Mouse (Mus musculus) limb, embryonic 15.5 days (tissue): Measurements from ENCODE around the gene Vps13c. TPM values are rescaled to one million over a fixed set of nuclear protein-coding genes. Genes with fewer than 3 reads are reported as not detected.

Source experiments
- ATAC-seq: fragments of 200-750 bp; cut with Nextera tagmentation; 2 replicates; pipeline ENCODE4 v1.8.0; 2017; ENCODE audit warnings: low read depth, moderate TSS enrichment; ENCODE audit not compliant: insufficient number of reproducible peaks, low FRiP score, low TSS enrichment
- H3K27ac ChIP-seq: fragments of 300-500 bp; sonication (generic); 2 replicates; pipeline ENCODE4 v1.5.1; 2015; ENCODE audit warnings: moderate library complexity, mild to moderate bottlenecking, inconsistent platforms
- H3K27me3 ChIP-seq: fragments of 300-500 bp; sonication (generic); 2 replicates; pipeline ENCODE4 v1.6.1; 2015; ENCODE audit warnings: inconsistent platforms
- H3K36me3 ChIP-seq: fragments of 300-500 bp; sonication (generic); 2 replicates; pipeline ENCODE4 v1.6.1; 2015; ENCODE audit warnings: inconsistent platforms
- H3K4me1 ChIP-seq: fragments of 300-500 bp; sonication (generic); 2 replicates; pipeline ENCODE4 v1.6.1; 2015; ENCODE audit warnings: inconsistent platforms
- H3K4me2 ChIP-seq: fragments of 300-500 bp; sonication (generic); 2 replicates; pipeline ENCODE4 v1.6.1; 2015; ENCODE audit warnings: mild to moderate bottlenecking, inconsistent platforms
- H3K4me3 ChIP-seq: fragments of 300-500 bp; sonication (generic); 2 replicates; pipeline ENCODE4 v1.5.1; 2015; ENCODE audit warnings: mild to moderate bottlenecking, inconsistent platforms
- H3K9ac ChIP-seq: fragments of 300-500 bp; sonication (generic); 2 replicates; pipeline ENCODE4 v1.6.1; 2015; ENCODE audit warnings: inconsistent platforms
- H3K9me3 ChIP-seq: fragments of 300-500 bp; sonication (generic); 2 replicates; pipeline ENCODE4 v1.6.1; 2016; ENCODE audit warnings: inconsistent platforms
- WGBS: fragments of 180-500 bp; shearing (Covaris S2); methylation state at CpG from one replicate; pipeline ENCODE4 v1.1.7; 2015; 5-methylcytosine and 5-hydroxymethylcytosine counted together
- polyA plus RNA-seq: library from polyadenylated mRNA; unstranded; fragments of >200 nt; fragmentation: Nextera tagmentation; extraction: Ambion mirVana; gene quantifications from 2 replicates; pipeline ENCODE4 v1.2.1, GENCODE M21; 2015

The Vps13c gene
- polyA plus RNA-seq, 1 experiment from 2014 or later = 3.6 TPM

GRCm38 (mm10) chr9:67813171-67813570, 27.0 kb upstream of the Vps13c start:
- no peak for ATAC-seq
- H3K4me1 ChIP-seq = peaks cover 14% of the 10 kb centered on the region
- H3K4me3 ChIP-seq = no peak overlapping the region
- H3K9ac ChIP-seq = no peak overlapping the region
- H3K36me3 ChIP-seq = no peaks in the 10 kb centered on the region
- 51% methylated on average over 4 of the region's 4 CpGs for WGBS
- H3K27ac ChIP-seq = peak overlapping the region; percentile 63
- no peak overlapping the region for H3K4me2 ChIP-seq
- H3K9me3 ChIP-seq = no peaks in the 10 kb centered on the region
- H3K27me3 ChIP-seq = no peaks in the 10 kb centered on the region

GRCm38 (mm10) chr9:67813665-67814337, 26.4 kb upstream of the Vps13c start:
- H3K27ac ChIP-seq = peak overlapping the region; percentile 79

GRCm38 (mm10) chr9:67816172-67816928, 23.8 kb upstream of the Vps13c start:
- Histone ChIP-seq H3K9ac (no peak overlapping the region), H3K27me3 (no peaks in the 10 kb centered on the region)
- WGBS = 64% methylated on average over 2 of the region's 2 CpGs

More at GRCm38 (mm10) chr9:67813665-67814337, 26.4 kb upstream of the Vps13c start:
- Histone ChIP-seq H3K36me3 (no peaks in the 10 kb centered on the region), H3K9me3 (no peaks in the 10 kb centered on the region), H3K9ac (no peak overlapping the region), H3K4me3 (no peak overlapping the region), H3K4me1 (peaks cover 14% of the 10 kb centered on the region), H3K27me3 (no peaks in the 10 kb centered on the region), H3K4me2 (peak overlapping the region; percentile 30)
- peak; percentile 86 for ATAC-seq
- 2% methylated on average over 8 of the region's 8 CpGs for whole genome bisulfite sequencing

GRCm38 (mm10) chr9:67817898-67818667, 22.1 kb upstream of the Vps13c start:
- no peak; the same call in 1 of the 2 replicates for ATAC-seq
- Histone ChIP-seq H3K9ac (no peak overlapping the region), H3K4me3 (no peak overlapping the region), H3K4me1 (peaks cover 12% of the 10 kb centered on the region), H3K27me3 (no peaks in the 10 kb centered on the region), H3K36me3 (no peaks in the 10 kb centered on the region), H3K4me2 (no peak overlapping the region), H3K27ac (no peak overlapping the region), H3K9me3 (no peaks in the 10 kb centered on the region)
- 19% methylated on average over 10 of the region's 10 CpGs for WGBS

More at GRCm38 (mm10) chr9:67816172-67816928, 23.8 kb upstream of the Vps13c start:
- peaks cover 14% of the 10 kb centered on the region for H3K4me1 ChIP-seq
- H3K4me3 ChIP-seq = no peak overlapping the region
- H3K9me3 ChIP-seq = no peaks in the 10 kb centered on the region
- H3K4me2 ChIP-seq = no peak overlapping the region
- no peaks in the 10 kb centered on the region for H3K36me3 ChIP-seq
- no peak for ATAC-seq
- H3K27ac ChIP-seq = no peak overlapping the region

GRCm38 (mm10) chr9:67818668-67818950, 21.6 kb upstream of the Vps13c start:
- Histone ChIP-seq H3K9ac (no peak overlapping the region), H3K4me2 (no peak overlapping the region), H3K4me3 (no peak overlapping the region), H3K27ac (no peak overlapping the region), H3K27me3 (no peaks in the 10 kb centered on the region), H3K9me3 (no peaks in the 10 kb centered on the region), H3K36me3 (no peaks in the 10 kb centered on the region), H3K4me1 (peaks cover 11% of the 10 kb centered on the region)
- WGBS = 75% methylated on average over 4 of the region's 4 CpGs
- ATAC-seq = no peak

- H3K9ac ChIP-seq = no peak overlapping the region
- H3K27me3 ChIP-seq = no peaks in the 10 kb centered on the region
- no peak for ATAC-seq
- 43% methylated on average over 5 of the region's 5 CpGs for WGBS
- no peak overlapping the region for H3K4me2 ChIP-seq
- no peak overlapping the region for H3K27ac ChIP-seq
- H3K9me3 ChIP-seq = no peaks in the 10 kb centered on the region
- no peak overlapping the region for H3K4me3 ChIP-seq
- no peaks in the 10 kb centered on the region for H3K4me1 ChIP-seq
- no peaks in the 10 kb centered on the region for H3K36me3 ChIP-seq
Observed at GRCm38 (mm10) chr9:67823131-67823530, 17.1 kb upstream of the Vps13c start.

- WGBS = 78% methylated on average over 7 of the region's 7 CpGs
- no peak overlapping the region for H3K4me2 ChIP-seq
- H3K4me3 ChIP-seq = no peak overlapping the region
- H3K9ac ChIP-seq = no peak overlapping the region
- no peak overlapping the region for H3K27ac ChIP-seq
- H3K4me1 ChIP-seq = peaks cover 2% of the 10 kb centered on the region
- no peak for ATAC-seq
- peaks cover 20% of the 10 kb centered on the region for H3K27me3 ChIP-seq
- no peaks in the 10 kb centered on the region for H3K9me3 ChIP-seq
- H3K36me3 ChIP-seq = no peaks in the 10 kb centered on the region
Observed at GRCm38 (mm10) chr9:67825527-67825926, 14.7 kb upstream of the Vps13c start.

GRCm38 (mm10) chr9:67828182-67828581, 12.0 kb upstream of the Vps13c start:
- Histone ChIP-seq H3K27ac (no peak overlapping the region), H3K9ac (no peak overlapping the region), H3K4me3 (no peak overlapping the region), H3K27me3 (peaks cover 38% of the 10 kb centered on the region), H3K4me2 (no peak overlapping the region), H3K36me3 (no peaks in the 10 kb centered on the region), H3K4me1 (peaks cover 18% of the 10 kb centered on the region), H3K9me3 (no peaks in the 10 kb centered on the region)
- no peak for ATAC-seq
- 8% methylated on average over 3 of the region's 3 CpGs for WGBS

GRCm38 (mm10) chr9:67830411-67831358, 9.5 kb upstream of the Vps13c start:
- H3K4me3 ChIP-seq = peak overlapping the region; percentile 58
- H3K4me1 ChIP-seq = peaks cover 18% of the 10 kb centered on the region
- no peak overlapping the region for H3K27ac ChIP-seq
- H3K27me3 ChIP-seq = peaks cover 43% of the 10 kb centered on the region
- H3K9me3 ChIP-seq = no peaks in the 10 kb centered on the region
- WGBS = 2% methylated on average over 77 of the region's 84 CpGs
- ATAC-seq = peak; percentile 68
- H3K4me2 ChIP-seq = peak overlapping the region; percentile 97
- peak overlapping the region; percentile 52 for H3K9ac ChIP-seq
- H3K36me3 ChIP-seq = no peaks in the 10 kb centered on the region

- 1% methylated on average over 56 of the region's 57 CpGs for WGBS
- H3K36me3 ChIP-seq = no peaks in the 10 kb centered on the region
- peak; percentile 41; the same call in 1 of the 2 replicates for ATAC-seq
- peak overlapping the region; percentile 97 for H3K4me2 ChIP-seq
- no peak overlapping the region for H3K27ac ChIP-seq
- peaks cover 43% of the 10 kb centered on the region for H3K27me3 ChIP-seq
- peaks cover 18% of the 10 kb centered on the region for H3K4me1 ChIP-seq
- no peaks in the 10 kb centered on the region for H3K9me3 ChIP-seq
- H3K9ac ChIP-seq = peak overlapping the region; percentile 52
- peak overlapping the region; percentile 58 for H3K4me3 ChIP-seq
Observed at GRCm38 (mm10) chr9:67831359-67832045, 8.7 kb upstream of the Vps13c start.
